Mouse (Mus musculus) heart, embryonic 15.5 days (tissue): ENCODE results near the gene Myo3b. TPM values are rescaled to one million over a fixed set of nuclear protein-coding genes. Genes with fewer than 3 reads are reported as not detected.

ENCODE experiments used
- ATAC-seq: fragments of 200-750 bp; cut with Nextera tagmentation; replicated peaks from 2 replicates; pipeline ENCODE4 v1.8.0; 2017; ENCODE audit warnings: low read depth, moderate TSS enrichment; ENCODE audit not compliant: insufficient number of reproducible peaks, insufficient read depth, low FRiP score
- H3K27ac ChIP-seq: fragments of 300-500 bp; sonication (generic); 2 replicates; pipeline ENCODE4 v1.5.1; 2015; ENCODE audit warnings: mild to moderate bottlenecking, inconsistent platforms
- H3K27me3 ChIP-seq: fragments of 300-500 bp; sonication (generic); 2 replicates; pipeline ENCODE4 v1.6.1; 2015; ENCODE audit warnings: inconsistent platforms
- H3K36me3 ChIP-seq: fragments of 300-500 bp; sonication (generic); 2 replicates; pipeline ENCODE4 v1.6.1; 2015; ENCODE audit warnings: mild to moderate bottlenecking, inconsistent platforms
- H3K4me1 ChIP-seq: fragments of 300-500 bp; sonication (generic); replicated peaks from 2 replicates; pipeline ENCODE4 v1.6.1; 2015; ENCODE audit warnings: inconsistent platforms
- H3K4me2 ChIP-seq: fragments of 300-500 bp; sonication (generic); 2 replicates; pipeline ENCODE4 v1.6.1; 2015; ENCODE audit warnings: inconsistent platforms, mild to moderate bottlenecking, moderate library complexity
- H3K4me3 ChIP-seq: fragments of 300-500 bp; sonication (generic); 2 replicates; pipeline ENCODE4 v1.5.1; 2015; ENCODE audit warnings: mild to moderate bottlenecking, inconsistent platforms
- H3K9ac ChIP-seq: fragments of 300-500 bp; sonication (generic); 2 replicates; pipeline ENCODE4 v1.6.1; 2015; ENCODE audit warnings: mild to moderate bottlenecking, inconsistent platforms
- H3K9me3 ChIP-seq: fragments of 300-500 bp; sonication (generic); replicated peaks from 2 replicates; pipeline ENCODE4 v1.6.1; 2016; ENCODE audit warnings: inconsistent platforms
- WGBS: fragments of 180-500 bp; shearing (Covaris S2); methylation state at CpG from one replicate; pipeline ENCODE4 v1.1.7; 2015; ENCODE audit warnings: mixed read lengths; 5-methylcytosine and 5-hydroxymethylcytosine counted together
- polyA plus RNA-seq: library from polyadenylated mRNA; unstranded; fragments of >200 nt; fragmentation: Nextera tagmentation; extraction: Ambion mirVana; gene quantifications from 2 replicates; pipeline ENCODE4 v1.2.1, GENCODE M21; 2015

Myo3b gene
- polyA plus RNA-seq, 1 experiment from 2014 or later: 0.25 TPM

DNA sequence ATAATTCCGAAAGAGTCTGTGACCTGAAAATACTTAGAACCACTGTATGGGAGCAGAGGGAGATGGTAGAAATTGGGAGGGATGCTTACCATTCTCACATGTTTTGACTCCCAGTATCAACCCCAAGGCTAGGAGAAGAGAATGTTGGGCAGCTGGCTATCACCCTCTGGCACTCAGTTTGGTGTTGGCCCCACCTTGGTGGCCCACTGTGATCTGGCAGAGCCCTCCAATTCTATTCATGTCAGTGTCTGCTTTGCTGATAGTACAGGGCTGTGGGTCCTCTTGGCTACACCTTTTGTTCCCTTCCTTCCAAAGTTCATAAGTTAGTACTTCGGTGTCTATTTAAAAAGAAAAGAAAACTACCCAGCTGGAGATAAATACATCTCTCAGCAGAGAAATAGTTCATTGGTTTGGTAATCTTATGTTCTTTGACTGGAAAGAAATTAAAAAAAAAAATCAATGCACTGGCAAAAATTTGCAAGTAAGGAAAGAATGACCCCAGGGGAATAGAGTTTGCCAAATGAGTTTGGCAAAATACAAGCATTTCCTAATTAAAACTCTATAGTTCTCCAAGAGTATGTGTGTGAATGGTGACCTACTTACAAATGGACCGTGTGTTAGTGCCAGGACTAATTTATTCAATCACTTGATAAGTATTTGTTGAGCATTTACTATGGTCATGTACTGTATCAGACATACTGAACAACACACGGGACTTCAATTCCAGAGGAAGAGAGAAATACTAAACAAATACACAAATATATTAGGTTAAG lies 98.5 kb downstream of the Myo3b start:
- Histone ChIP-seq H3K4me1 (no peaks in the 10 kb centered on the region), H3K4me3 (no peak overlapping the region), H3K9ac (no peak overlapping the region), H3K36me3 (no peaks in the 10 kb centered on the region), H3K27me3 (no peaks in the 10 kb centered on the region), H3K27ac (no peak overlapping the region), H3K4me2 (no peak overlapping the region), H3K9me3 (no peaks in the 10 kb centered on the region)
- ATAC-seq: no peak
- 80% methylated on average over 4 of the region's 4 CpGs for WGBS

DNA sequence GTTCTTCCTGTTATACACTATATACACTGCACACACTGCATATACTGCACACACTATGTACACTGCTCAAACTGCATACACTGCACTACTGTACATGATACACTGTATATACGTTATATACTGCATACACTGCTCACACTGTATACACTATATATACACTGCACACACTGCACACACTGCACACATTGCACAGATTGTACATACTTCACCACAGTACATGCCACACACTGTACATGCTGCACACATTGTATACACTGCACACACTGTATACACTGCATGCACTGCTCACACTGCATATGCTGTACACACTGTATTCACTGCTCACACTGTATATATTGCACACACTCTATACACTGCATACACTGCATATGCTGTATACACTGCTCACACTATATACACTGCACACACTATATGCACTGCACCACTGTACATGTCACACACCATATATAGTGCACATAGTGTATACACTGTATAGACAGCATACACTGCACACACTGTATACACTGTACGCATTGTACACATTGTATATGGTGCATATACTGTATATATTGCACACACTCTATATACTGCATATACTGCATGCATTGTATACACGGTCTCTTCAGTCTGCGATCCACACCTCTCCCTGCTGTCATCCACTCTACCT lies 104.7 kb downstream of the Myo3b start:
- H3K4me3 ChIP-seq: no peak overlapping the region
- no peaks in the 10 kb centered on the region for H3K4me1 ChIP-seq
- no peak overlapping the region for H3K9ac ChIP-seq
- WGBS: 90% methylated on average over 4 of the region's 4 CpGs
- no peak overlapping the region for H3K27ac ChIP-seq
- no peaks in the 10 kb centered on the region for H3K36me3 ChIP-seq
- ATAC-seq: no peak; the same call in 1 of the 2 replicates
- no peaks in the 10 kb centered on the region for H3K27me3 ChIP-seq
- no peak overlapping the region for H3K4me2 ChIP-seq
- H3K9me3 ChIP-seq: no peaks in the 10 kb centered on the region

DNA sequence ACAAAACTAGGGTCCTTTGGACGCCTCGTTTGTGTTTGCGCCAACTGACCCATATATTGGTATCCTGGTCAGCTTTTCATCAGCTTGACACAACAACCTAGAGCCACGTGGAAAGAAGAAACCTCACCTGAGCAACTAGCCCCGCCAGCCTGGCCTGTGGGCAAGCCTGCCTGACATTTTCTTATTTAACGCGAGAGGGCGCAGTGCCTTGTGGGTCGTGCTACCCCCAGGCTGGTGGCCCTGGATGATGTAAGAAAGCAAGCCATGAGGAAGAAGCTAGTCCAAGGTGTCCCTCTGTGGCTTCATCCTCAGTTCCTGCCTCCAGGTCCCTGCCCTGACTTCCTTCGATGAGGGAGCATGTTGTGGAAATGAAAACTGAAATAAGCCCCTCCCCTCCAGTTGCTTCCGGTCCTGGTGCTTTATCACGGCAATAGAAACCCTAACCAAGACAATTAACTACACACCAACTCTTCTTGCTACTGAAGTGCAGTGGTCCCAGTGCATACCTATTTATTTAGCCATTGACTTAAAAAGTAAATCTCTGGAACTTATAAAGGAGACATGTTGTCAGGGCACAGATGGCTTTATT lies 108.2 kb downstream of the Myo3b start:
- Histone ChIP-seq H3K4me2 (no peak overlapping the region), H3K4me1 (no peaks in the 10 kb centered on the region), H3K9ac (no peak overlapping the region), H3K9me3 (no peaks in the 10 kb centered on the region), H3K27ac (no peak overlapping the region), H3K36me3 (no peaks in the 10 kb centered on the region), H3K4me3 (no peak overlapping the region), H3K27me3 (no peaks in the 10 kb centered on the region)
- WGBS: 52% methylated on average over 12 of the region's 12 CpGs
- ATAC-seq: no peak

DNA sequence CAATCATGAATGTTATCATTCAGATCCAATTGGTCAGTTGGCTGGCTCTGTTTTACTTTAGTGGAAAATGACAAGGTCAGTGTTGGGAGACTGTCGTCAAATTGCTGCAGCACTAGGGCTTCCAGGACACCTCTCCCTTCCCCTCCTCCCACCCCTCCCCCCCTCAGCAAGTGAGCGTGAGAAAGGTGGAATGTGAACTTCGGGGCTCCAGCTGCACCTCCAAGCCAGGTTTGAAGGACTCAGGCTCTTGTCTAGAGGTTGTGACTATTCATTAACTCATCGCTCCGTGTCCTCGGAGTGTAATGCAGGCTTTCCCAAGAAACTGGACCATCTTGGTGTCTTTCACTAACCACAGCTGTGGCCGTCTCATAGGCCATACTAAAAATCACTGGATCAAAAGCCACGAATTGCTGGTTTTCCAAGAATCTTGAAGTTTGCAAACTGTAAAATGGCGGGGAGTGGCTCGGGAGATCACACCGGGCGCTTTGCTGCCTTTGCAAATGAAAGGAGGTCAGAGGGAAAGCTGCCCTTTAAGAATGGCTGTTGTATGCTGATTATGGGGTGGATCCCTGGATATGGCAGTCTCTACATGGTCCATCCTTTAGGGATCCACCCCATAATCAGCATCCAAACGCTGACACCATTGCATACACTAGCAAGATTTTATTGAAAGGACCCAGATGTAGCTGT lies 110.0 kb downstream of the Myo3b start:
- Histone ChIP-seq H3K9ac (no peak overlapping the region), H3K36me3 (no peaks in the 10 kb centered on the region), H3K27me3 (no peaks in the 10 kb centered on the region), H3K9me3 (no peaks in the 10 kb centered on the region), H3K4me2 (no peak overlapping the region), H3K27ac (no peak overlapping the region), H3K4me1 (no peaks in the 10 kb centered on the region), H3K4me3 (no peak overlapping the region)
- no peak for ATAC-seq
- WGBS: 68% methylated on average over 13 of the region's 13 CpGs

DNA sequence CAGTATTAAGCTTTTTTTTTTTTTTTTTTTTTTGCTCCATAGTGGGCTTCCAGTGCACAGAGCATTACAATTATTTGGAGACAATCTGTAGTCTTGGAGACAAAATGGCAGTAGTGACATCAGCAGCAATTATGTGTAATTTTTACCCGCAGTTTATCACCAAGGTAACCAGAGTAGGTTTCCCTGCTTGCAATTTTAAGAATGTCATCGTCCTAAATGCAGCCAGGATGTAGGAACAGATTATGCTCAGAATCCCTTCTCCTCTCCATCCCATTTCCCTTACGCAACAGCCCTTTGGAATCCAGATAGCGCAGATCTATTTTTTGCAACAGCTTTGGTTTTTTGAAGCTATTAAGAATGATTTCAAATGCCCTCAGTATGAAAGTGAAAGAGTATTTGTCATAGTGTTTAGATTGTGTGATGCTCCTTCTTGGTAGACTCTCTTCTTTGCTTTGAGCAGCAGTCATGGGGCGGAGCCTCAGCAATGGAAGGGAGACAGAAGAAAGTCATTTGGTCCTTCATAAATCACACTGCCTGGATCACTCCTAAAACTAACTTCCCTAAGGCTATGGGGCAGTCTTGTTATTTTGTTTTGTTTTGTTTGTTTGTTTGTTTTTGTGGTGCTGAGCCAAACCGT lies 111.6 kb downstream of the Myo3b start:
- Histone ChIP-seq H3K36me3 (no peaks in the 10 kb centered on the region), H3K4me3 (no peak overlapping the region), H3K4me1 (no peaks in the 10 kb centered on the region), H3K27me3 (no peaks in the 10 kb centered on the region), H3K4me2 (no peak overlapping the region), H3K27ac (no peak overlapping the region), H3K9ac (no peak overlapping the region), H3K9me3 (no peaks in the 10 kb centered on the region)
- WGBS: 73% methylated on average over 6 of the region's 6 CpGs
- no peak for ATAC-seq

DNA sequence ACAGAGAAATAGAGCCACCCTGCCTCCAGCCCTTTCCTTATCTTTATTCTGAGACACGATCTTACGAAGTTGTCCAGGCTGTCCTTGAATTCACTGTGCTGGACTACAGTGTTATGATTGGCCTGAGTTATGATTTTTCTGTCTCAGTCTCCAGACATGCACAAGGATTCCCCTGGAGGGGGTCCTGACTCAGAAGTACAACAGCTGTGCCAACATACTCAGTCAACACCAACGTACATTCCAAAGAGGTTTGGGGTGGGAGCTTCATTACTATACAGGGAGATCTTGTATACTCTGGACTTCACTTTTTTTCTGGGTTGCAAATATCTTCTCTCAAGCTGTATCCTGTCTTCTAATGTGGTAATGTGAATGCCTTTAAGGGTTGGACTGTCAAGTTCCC lies 113.0 kb downstream of the Myo3b start:
- WGBS: 46% methylated on average over 3 of the region's 3 CpGs
- H3K9ac ChIP-seq: no peak overlapping the region
- H3K27ac ChIP-seq: no peak overlapping the region
- no peaks in the 10 kb centered on the region for H3K36me3 ChIP-seq
- H3K27me3 ChIP-seq: no peaks in the 10 kb centered on the region
- no peak overlapping the region for H3K4me3 ChIP-seq
- H3K4me2 ChIP-seq: no peak overlapping the region
- H3K4me1 ChIP-seq: no peaks in the 10 kb centered on the region
- ATAC-seq: no peak
- no peaks in the 10 kb centered on the region for H3K9me3 ChIP-seq

DNA sequence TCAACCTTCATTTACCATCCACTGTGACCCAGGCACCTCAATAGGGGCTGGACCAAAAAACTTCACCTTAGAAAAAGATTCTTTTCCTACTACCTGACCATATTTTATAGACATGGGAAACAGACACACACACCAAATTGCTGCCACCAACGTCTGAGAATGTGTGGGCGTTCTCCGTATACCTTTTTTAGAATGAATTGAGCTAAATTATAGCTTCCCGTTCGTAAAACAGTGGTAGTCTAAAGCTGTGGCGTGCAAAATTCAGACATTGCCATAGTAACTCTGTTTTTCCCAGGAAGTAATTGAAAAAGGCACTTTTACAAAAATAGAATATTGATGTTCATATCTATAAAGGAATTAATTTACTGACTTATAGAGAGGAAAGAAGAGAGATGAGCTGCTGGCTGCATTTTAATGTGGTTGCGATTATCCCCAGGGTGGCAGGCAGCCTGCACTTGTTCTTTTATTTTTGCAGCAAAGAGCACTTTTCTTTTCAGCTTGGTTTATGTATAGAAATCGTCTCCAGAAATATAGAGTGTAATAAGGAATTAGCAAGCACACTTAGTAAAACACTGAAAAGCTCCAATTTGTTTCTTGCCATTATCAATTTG lies 116.4 kb downstream of the Myo3b start:
- 81% methylated on average over 8 of the region's 8 CpGs for WGBS
- no peaks in the 10 kb centered on the region for H3K9me3 ChIP-seq
- no peak overlapping the region for H3K27ac ChIP-seq

DNA sequence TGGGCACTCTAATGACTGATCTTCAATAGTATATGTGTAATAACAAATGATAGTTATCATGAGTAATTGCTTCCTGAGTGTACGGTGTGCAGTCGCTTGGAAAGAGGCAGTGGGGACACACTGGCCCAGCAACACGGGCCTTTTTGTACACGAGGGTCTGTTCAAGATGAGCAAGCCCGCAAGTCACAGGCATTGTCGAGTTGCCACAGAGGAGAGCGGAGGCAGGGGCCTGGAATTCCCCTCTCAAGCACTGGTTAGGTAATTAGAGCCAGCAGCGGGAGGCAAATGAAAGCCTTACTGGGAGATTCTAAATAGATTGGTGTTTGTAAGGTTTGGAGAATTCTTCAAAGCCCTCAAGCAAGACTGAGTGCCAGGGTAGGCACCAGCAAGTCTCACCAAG lies 120.6 kb downstream of the Myo3b start:
- Histone ChIP-seq H3K4me2 (no peak overlapping the region), H3K4me3 (no peak overlapping the region), H3K36me3 (no peaks in the 10 kb centered on the region), H3K27ac (no peak overlapping the region), H3K9ac (no peak overlapping the region), H3K4me1 (no peaks in the 10 kb centered on the region), H3K27me3 (no peaks in the 10 kb centered on the region), H3K9me3 (no peaks in the 10 kb centered on the region)
- ATAC-seq: no peak
- 50% methylated on average over 8 of the region's 8 CpGs for WGBS

More for the DNA sequence above, 116.4 kb downstream of the Myo3b start:
- Histone ChIP-seq H3K4me3 (no peak overlapping the region), H3K4me1 (no peaks in the 10 kb centered on the region), H3K9ac (no peak overlapping the region), H3K4me2 (no peak overlapping the region), H3K36me3 (no peaks in the 10 kb centered on the region), H3K27me3 (no peaks in the 10 kb centered on the region)
- ATAC-seq: no peak

DNA sequence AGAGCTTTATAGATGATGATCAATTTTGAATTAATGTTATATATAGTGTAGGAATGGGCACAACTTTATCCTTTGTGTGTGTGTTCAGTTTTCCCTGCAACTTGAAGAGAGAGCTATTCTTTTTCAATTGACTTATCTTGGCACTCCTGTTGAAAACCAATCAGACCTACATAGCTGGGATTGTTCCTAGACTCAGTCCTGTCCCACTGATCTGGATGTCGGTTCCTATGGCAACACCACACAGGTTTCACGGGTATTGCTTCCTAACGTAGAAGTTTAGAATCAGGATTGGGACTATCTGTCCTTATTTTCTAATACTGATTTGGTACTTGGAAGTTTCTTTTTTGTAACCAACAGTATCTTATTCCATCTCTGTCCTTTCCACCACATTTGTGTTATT lies 127.3 kb downstream of the Myo3b start:
- Histone ChIP-seq H3K9ac (no peak overlapping the region), H3K4me1 (no peaks in the 10 kb centered on the region), H3K27me3 (no peaks in the 10 kb centered on the region), H3K9me3 (no peaks in the 10 kb centered on the region), H3K4me2 (no peak overlapping the region), H3K36me3 (no peaks in the 10 kb centered on the region), H3K4me3 (no peak overlapping the region), H3K27ac (no peak overlapping the region)
- ATAC-seq: no peak
- WGBS: 53% methylated on average over 3 of the region's 3 CpGs

DNA sequence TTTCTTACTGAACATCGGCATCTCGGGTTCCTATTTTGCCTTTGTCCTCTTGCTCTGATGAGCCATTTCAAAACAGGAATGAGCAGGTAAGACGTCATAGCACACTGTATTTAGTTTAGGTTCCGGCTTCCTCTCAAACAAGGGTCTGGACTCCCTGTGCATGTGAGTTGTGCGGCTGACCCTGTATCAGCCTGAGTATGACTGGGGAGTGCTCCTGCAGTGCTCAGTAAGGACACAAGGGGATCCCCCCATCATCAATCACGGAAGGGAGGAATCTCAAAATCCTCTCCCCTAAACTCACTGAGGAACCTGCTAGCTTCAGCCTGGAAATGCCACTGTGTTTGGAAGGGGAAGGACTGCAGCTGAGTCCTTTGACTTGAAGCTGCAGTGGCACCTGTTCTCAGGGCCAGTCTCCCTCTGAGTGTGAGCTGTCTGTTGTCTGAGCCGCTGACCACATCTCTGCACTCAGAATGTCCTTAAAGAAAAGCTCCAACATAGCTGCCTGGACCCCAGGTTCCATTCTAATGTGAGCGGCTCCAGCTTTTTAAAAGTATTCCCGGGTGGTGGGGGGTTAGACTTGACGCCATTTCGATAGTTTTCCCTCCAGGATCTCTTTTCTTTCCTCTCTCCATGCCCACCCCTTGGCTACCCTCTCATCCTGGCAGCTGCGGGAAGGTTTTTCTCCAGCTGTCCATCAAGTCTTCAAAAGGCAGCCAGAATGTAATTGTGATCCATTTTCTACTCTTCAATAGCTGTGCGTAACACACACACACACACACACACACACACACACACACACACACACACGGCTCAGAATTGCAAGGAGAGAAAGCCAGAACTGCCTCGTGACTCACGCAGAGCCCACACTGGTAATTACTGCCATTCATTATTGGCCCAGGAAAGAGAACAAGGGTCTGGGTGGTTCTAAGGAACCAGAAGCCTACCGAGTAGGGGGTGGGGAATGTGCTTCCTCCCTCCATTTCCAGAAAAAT lies 129.3 kb downstream of the Myo3b start:
- no peak overlapping the region for H3K4me2 ChIP-seq
- H3K36me3 ChIP-seq: no peaks in the 10 kb centered on the region
- H3K27me3 ChIP-seq: no peaks in the 10 kb centered on the region
- H3K4me3 ChIP-seq: no peak overlapping the region
- WGBS: 71% methylated on average over 17 of the region's 17 CpGs
- no peaks in the 10 kb centered on the region for H3K9me3 ChIP-seq
- H3K9ac ChIP-seq: no peak overlapping the region
- H3K27ac ChIP-seq: no peak overlapping the region
- no peak for ATAC-seq
- H3K4me1 ChIP-seq: no peaks in the 10 kb centered on the region
